Mouse (Mus musculus) layer of hippocampus, adult 11-12 months (tissue): ENCODE results near the gene Usp13.
A peak's percentile ranks its signal among the peaks of the same experiment; 100 is the strongest.

ENCODE experiments used
- DNase-seq: peaks from one replicate; pipeline ENCODE4 v3.0.0; 2022; ENCODE audit warnings: low spot score

Gene Usp13

DNA sequence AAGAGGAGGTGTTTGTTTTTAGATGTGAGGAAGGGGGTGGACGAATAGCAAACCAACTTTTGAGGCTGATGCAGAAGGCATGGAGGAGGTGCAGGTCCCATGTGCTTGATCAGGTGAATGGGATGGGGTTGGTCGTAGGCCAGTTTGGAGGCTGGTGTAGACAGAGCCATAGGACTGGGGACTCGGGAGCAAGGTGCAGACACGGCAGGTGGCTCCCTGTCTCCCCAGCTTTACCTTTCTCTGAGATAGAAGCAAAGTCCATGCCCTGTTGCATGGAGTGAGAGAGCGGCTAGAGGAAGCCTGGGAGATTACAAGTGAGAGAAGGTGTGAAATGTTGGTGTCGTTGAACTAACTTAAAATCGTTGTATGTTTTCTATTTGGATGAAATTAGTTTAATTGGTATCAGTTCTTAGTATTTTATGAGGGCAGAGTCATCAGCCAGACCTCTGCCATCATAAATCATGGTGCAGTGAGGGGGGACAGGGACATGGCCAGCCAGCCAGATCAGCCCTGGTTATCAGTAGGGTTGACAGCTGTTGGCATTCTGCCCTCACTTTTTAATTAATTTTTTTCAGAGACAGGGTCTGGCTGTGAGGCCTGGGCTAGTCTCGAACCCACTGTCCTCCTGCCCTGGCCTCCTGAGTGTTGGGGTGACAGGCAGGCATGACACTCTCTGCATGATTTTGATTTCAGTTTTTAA is 122.6 kb downstream of the Usp13 start:
- no peak for DNase-seq

DNA sequence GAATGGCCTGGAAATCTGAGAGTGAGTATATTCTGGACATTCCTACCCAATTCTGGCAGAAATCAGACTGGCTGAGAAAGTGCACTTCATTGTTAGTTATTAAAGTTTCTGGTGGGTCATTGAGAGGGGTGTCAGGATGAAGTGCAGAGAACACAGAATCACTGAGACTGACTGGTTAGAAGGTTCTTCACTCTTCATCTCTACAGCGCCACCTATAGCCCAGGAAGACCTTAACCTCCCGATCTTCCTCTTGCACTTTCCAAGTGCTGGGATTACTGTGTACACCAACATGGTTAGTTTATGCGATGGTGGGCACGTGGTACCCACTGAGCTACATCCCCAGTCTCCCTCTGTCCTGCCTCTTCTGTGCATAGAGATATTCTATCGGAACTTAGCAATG is 130.1 kb downstream of the Usp13 start:
- DNase-seq = no peak

GRCm38 (mm10) chr3:32951382-32951781 is 134.0 kb downstream of the Usp13 start:
- DNase-seq = no peak

GRCm38 (mm10) chr3:32961494-32961893 is 144.1 kb downstream of the Usp13 start:
- no peak for DNase-seq

- DNase-seq = no peak
Measured at GRCm38 (mm10) chr3:32965528-32965927, 148.2 kb downstream of the Usp13 start.

DNA sequence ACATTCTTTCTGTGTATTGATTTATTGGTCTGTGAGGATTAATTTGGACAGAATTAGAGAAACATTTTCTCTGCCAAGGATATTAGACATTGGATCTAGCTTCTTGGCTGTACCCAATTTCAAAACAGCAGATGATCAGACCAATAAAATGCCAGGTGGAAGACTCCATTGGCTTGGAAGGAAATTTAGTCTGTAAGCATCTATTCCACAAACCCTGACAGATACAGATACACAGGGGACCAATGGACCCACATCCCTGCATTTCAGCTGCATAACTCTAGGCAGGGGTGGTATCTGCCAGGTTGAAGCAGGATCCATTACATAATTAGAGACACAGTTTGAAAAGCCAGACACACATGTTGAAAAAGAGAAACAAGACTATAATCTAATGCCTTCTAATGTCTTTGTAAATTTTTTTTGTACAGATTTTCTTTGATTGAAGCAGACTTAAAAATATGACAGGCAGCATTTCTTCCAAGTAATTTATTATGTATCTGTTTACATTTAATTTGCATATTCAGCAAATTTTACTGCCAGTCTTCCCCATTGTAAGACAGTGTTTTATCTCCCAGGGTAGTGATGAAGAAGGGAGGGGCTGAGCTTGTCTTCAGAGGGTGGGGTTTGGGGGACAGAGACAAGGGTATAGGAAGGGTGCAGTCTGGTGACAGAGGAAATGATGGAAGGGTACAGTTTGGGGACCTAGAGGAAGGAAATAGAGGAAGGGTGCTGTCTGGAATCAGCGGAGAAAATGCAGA is 151.5 kb downstream of the Usp13 start:
- peak; percentile 13 for DNase-seq

DNA sequence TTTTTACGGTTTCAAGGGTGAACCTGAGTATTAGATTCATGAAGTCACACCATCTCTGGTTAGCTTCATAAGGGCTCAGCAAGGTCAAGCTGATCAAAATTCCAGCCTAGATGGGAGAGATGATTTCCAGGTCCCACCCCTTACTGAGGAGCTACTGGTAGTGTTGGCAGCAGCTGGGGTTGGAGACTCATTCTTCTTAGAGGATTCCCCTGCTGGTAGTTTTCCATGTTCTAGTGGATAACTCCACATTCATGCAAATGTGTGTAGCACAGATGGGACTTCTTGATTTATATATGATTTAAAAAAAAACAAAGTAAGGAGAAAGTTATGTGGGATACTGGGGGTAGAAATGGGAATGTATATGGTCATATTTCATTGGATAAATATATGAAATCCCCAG is 152.9 kb downstream of the Usp13 start:
- no peak for DNase-seq

DNA sequence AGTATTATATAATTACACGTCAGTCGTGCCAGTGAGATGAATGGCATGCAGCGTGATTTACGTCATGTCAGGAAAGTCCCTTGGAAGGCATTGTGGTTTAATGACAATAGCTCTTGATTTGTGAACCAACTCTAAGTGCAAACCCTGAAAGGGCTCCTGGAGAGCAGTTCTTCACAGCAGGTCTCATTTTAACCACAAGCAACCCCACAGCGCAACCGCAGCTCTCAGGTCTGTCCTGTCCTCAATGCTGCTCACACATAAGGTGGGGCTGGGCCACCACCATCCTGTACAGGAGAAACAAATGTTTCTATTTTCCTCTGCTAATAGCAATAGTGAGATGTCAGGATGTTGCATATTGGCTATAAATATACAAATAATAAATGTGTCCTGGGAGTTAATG is 161.9 kb downstream of the Usp13 start:
- DNase-seq = no peak

DNA sequence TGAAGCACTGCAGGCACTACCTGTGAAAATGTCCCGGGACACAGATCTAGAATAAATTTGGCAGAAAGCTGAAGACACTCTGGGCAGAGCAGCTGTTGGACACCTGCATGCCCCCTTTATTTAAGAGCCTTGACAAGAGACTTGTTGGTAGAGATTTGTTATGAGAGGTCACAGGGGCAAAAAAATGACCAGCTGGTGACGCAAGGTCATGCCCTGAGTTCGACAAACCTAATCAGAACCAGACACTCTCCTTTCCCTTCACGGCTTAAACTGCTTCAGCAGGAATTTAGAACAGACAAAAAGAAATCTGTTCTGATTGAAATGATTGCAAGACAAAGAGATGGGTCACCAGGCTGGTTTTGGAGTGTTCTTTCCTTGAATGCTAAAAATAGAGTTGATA is 162.6 kb downstream of the Usp13 start:
- no peak for DNase-seq

DNA sequence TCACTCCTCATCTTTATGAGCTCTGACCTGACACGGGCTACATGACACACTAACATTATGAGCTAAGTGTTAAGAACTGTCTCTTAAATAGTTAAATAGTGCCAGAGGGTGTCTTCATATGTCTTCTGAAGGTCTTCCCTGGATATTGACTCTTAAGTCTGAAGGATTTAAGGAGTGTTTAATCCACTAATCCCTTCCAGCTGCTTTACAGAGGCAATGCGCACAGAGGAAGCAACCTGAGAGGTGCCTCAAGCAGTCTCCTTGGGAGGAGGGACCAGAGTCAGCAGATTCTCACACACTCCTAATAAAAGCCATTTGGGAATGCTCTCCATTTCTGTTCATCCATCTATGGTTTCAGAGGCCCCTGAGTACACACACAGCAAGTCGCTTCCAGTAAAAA is 167.8 kb downstream of the Usp13 start:
- no peak for DNase-seq
